In the genomic region with DNA sequence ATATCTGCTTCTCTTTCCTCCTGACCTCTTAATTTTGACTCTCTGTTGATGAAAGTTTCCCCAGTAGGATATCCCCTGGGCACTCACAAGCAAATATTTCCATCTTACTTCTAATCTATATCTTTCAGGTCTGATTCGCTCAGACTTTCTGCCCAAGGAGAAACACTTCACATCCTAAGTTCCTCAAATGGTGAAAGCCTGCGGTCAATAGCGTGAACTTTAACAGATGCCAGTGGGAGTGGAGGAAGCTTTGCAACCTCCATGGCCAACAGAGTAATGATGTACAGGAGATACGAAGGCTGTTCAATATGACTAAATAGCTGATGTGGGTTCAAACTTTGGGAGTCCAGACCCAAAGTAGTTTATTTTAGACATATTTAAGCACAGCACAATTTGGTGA, we compare ENCODE assay signal across 13 mouse cellular contexts.
"Had no signal": no experiment of that assay in that cellular context is flagged by ENCODE, and none has a peak within 500 bp of the region (broad histone marks: within the 10 kb centered on the region; RNA-seq: fewer than 3 reads in every experiment).

No protein-coding gene starts in this region.

- DNase-seq: liver, postnatal 0 days; lung, adult 2 months; lung, postnatal 14 days; lung, postnatal 36 days; midbrain, embryonic 14.5 days; retina, postnatal 1 day; right cerebral cortex, adult 18-20 months; right cerebral cortex, postnatal 14 days; thymus, adult 2 months; thymus, postnatal 25 days; thymus, postnatal 4 days had no signal

- ATAC-seq: liver, postnatal 0 days; lung, postnatal 0 days; midbrain, embryonic 16.5 days had no signal
